Mouse (Mus musculus): Measurements from ENCODE around the gene Ak6. TPM values are rescaled to one million over a fixed set of nuclear protein-coding genes. Genes with fewer than 3 reads are reported as not detected.

The Ak6 gene
- polyA plus RNA-seq, 1 experiment, result 203 TPM

DNA sequence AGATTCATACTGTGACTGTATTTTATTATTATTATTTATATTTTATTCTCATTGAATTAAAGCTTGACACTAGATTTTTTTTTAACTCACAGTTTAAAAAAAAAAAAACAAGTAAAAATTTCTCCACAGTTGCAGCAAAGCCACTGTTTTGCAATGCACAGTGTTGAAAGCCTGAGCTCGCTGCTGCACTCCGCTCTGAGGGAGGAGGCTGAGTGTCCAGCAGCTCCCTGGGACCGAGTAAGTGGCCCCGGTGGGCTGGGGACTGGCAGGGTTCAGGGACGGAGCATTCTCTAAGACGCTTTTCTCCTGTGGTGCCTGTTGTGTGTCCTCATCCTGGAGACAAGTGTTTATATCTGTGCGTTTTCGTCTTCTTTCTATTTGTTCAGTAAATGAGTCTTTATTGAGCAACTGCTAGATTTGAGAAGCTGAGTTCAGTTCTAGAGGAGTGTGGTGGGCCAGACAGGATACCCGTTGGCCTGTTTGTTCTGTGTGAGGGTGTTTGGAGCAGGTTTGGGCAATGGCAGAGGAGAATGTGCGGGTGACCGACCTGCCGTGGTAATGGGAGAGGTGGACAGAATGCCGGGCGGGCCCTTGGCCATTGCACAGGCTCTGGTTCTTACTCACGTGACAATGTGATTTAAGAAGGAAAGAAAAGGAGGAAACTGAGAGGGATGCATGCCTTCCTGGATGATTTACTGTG lies 25.3 kb downstream of the Ak6 start:
- Histone ChIP-seq H3K27me3 (ENCODE audit: control insufficient read depth, insufficient read depth, low read length, poor library complexity, severe bottlenecking) (no peaks in the 10 kb centered on the region), H3K9me3 (replicated peaks; ENCODE audit: control insufficient read depth, insufficient read depth, low read length, poor library complexity, severe bottlenecking) (no peaks in the 10 kb centered on the region), H3K27ac (ENCODE audit: insufficient read depth, low read length) (no peak overlapping the region), H3K36me3 (ENCODE audit: control insufficient read depth, insufficient read depth, low read length, poor library complexity, severe bottlenecking) (no peaks in the 10 kb centered on the region), H3K4me1 (ENCODE audit: control insufficient read depth, insufficient read depth, low read length) (no peaks in the 10 kb centered on the region), H3K4me3 (ENCODE audit: low read depth, low read length) (no peak overlapping the region), H3K9ac (ENCODE audit: low read depth, poor library complexity, severe bottlenecking) (no peak overlapping the region)
- TF ChIP-seq CTCF (IDR thresholded peaks at IDR 0.05; ENCODE audit: low read depth, low read length) (no peak), POLR2A (IDR thresholded peaks at IDR 0.05; ENCODE audit: insufficient read depth, low read length) (no peak), EP300 (IDR thresholded peaks at IDR 0.05; ENCODE audit: insufficient read depth, low read depth, low read length) (no peak)

DNA sequence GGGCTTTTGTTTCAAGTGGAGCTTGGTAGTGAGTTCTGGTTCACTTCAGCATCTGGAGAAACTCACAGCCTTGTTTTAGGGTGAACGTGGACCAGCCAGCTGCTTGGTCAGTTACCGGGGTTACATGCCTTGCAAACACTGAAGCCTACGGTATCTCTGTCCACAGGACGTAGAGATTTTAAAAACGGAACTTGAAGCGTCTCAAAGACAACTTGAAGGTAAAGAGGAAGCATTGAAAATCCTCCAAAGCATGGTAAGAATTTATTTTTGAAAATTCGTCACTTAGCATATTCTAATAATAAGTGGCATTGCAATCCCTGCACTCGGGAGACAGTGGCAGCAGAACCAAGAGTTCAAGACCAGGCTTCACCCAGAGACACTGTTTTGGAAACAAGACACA lies 30.8 kb downstream of the Ak6 start:
- no peak overlapping the region for H3K4me3 ChIP-seq (ENCODE audit: low read depth, low read length)
- no peaks in the 10 kb centered on the region for H3K4me1 ChIP-seq (ENCODE audit: control insufficient read depth, insufficient read depth, low read length)
- H3K27ac ChIP-seq (ENCODE audit: insufficient read depth, low read length), result no peak overlapping the region
- H3K36me3 ChIP-seq (ENCODE audit: control insufficient read depth, insufficient read depth, low read length, poor library complexity, severe bottlenecking), result no peaks in the 10 kb centered on the region
- H3K9me3 ChIP-seq (replicated peaks; ENCODE audit: control insufficient read depth, insufficient read depth, low read length, poor library complexity, severe bottlenecking), result no peaks in the 10 kb centered on the region
- no peak for TF ChIP-seq CTCF (IDR thresholded peaks at IDR 0.05; ENCODE audit: low read depth, low read length)
- no peak for TF ChIP-seq POLR2A (IDR thresholded peaks at IDR 0.05; ENCODE audit: insufficient read depth, low read length)
- no peak for TF ChIP-seq EP300 (IDR thresholded peaks at IDR 0.05; ENCODE audit: insufficient read depth, low read depth, low read length)
- H3K27me3 ChIP-seq (ENCODE audit: control insufficient read depth, insufficient read depth, low read length, poor library complexity, severe bottlenecking), result no peaks in the 10 kb centered on the region
- no peak overlapping the region for H3K9ac ChIP-seq (ENCODE audit: low read depth, poor library complexity, severe bottlenecking)

DNA sequence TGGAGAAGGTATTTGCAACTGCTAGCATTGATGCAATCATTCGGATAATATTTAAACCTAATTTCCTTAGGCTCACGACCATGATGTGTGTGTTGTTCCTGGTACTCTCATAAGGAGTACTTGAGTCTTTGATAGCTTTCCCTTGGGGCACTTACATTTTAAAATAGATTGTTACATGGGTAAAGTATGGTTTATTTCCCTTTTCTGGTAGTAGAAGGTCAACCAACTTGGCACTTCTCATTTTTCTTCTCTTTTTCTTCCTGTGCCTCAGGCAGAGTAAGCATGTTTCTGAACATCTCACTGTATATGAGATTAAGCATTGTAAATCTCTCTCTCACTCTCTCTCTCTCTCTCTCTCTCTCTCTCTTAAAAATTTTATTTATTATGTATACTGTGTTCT lies 32.1 kb downstream of the Ak6 start:
- H3K36me3 ChIP-seq (ENCODE audit: control insufficient read depth, insufficient read depth, low read length, poor library complexity, severe bottlenecking), result no peaks in the 10 kb centered on the region
- H3K9me3 ChIP-seq (replicated peaks; ENCODE audit: control insufficient read depth, insufficient read depth, low read length, poor library complexity, severe bottlenecking), result no peaks in the 10 kb centered on the region
- H3K4me3 ChIP-seq (ENCODE audit: low read depth, low read length), result no peak overlapping the region
- TF ChIP-seq CTCF (IDR thresholded peaks at IDR 0.05; ENCODE audit: low read depth, low read length) (no peak), POLR2A (IDR thresholded peaks at IDR 0.05; ENCODE audit: insufficient read depth, low read length) (no peak), EP300 (IDR thresholded peaks at IDR 0.05; ENCODE audit: insufficient read depth, low read depth, low read length) (no peak)
- no peaks in the 10 kb centered on the region for H3K4me1 ChIP-seq (ENCODE audit: control insufficient read depth, insufficient read depth, low read length)
- no peak overlapping the region for H3K27ac ChIP-seq (ENCODE audit: insufficient read depth, low read length)
- H3K9ac ChIP-seq (ENCODE audit: low read depth, poor library complexity, severe bottlenecking), result no peak overlapping the region
- H3K27me3 ChIP-seq (ENCODE audit: control insufficient read depth, insufficient read depth, low read length, poor library complexity, severe bottlenecking), result no peaks in the 10 kb centered on the region

DNA sequence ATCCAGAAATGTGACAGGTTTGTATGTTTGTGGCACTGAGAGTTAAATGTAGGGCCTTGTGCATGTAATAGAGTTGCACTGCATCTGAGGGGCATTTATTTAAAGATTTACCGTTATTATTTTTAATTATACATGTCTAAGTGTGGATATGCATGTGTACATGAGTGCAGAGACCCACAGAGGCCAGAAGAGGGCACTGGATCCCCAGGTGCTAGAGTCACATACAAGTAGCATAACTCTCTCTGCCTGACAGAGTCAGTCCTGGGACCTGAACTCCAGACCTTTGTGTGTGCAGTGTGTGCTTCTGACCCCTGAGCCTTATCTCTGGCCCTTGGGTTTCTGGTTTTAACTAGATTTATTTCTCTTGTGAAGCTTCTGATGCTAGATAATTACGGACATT lies 33.6 kb downstream of the Ak6 start:
- H3K9ac ChIP-seq (ENCODE audit: low read depth, poor library complexity, severe bottlenecking), result no peak overlapping the region
- H3K27ac ChIP-seq (ENCODE audit: insufficient read depth, low read length), result no peak overlapping the region
- no peaks in the 10 kb centered on the region for H3K4me1 ChIP-seq (ENCODE audit: control insufficient read depth, insufficient read depth, low read length)
- H3K9me3 ChIP-seq (replicated peaks; ENCODE audit: control insufficient read depth, insufficient read depth, low read length, poor library complexity, severe bottlenecking), result no peaks in the 10 kb centered on the region
- H3K36me3 ChIP-seq (ENCODE audit: control insufficient read depth, insufficient read depth, low read length, poor library complexity, severe bottlenecking), result no peaks in the 10 kb centered on the region
- H3K4me3 ChIP-seq (ENCODE audit: low read depth, low read length), result no peak overlapping the region
- H3K27me3 ChIP-seq (ENCODE audit: control insufficient read depth, insufficient read depth, low read length, poor library complexity, severe bottlenecking), result no peaks in the 10 kb centered on the region
- TF ChIP-seq EP300 (IDR thresholded peaks at IDR 0.05; ENCODE audit: insufficient read depth, low read depth, low read length), result no peak
- TF ChIP-seq POLR2A (IDR thresholded peaks at IDR 0.05; ENCODE audit: insufficient read depth, low read length), result no peak
- TF ChIP-seq CTCF (IDR thresholded peaks at IDR 0.05; ENCODE audit: low read depth, low read length), result peak; percentile 69

DNA sequence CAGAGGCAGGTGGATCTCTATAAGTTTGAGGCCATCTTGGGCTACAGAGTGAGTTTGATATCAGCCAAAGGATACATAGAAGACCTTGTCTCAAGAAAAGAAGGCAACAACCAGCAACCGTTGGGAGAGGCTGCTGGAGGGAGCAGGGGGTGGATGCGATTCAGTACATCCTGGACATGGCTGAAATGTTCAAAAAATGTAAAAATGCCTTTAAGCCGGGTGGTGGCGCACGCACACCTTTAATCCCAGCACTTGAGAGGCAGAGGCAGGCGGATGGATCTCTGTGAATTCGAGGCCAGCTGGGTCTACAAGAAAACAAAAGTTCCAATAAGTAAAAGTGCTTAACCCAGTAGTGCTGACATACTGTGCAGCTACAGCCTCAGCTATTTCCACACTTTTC lies 36.7 kb downstream of the Ak6 start:
- no peak overlapping the region for H3K9ac ChIP-seq (ENCODE audit: low read depth, poor library complexity, severe bottlenecking)
- TF ChIP-seq CTCF (IDR thresholded peaks at IDR 0.05; ENCODE audit: low read depth, low read length), result peak; percentile 57
- TF ChIP-seq EP300 (IDR thresholded peaks at IDR 0.05; ENCODE audit: insufficient read depth, low read depth, low read length), result no peak
- TF ChIP-seq POLR2A (IDR thresholded peaks at IDR 0.05; ENCODE audit: insufficient read depth, low read length), result no peak
- no peaks in the 10 kb centered on the region for H3K36me3 ChIP-seq (ENCODE audit: control insufficient read depth, insufficient read depth, low read length, poor library complexity, severe bottlenecking)
- H3K27ac ChIP-seq (ENCODE audit: insufficient read depth, low read length), result no peak overlapping the region
- no peak overlapping the region for H3K4me3 ChIP-seq (ENCODE audit: low read depth, low read length)
- H3K27me3 ChIP-seq (ENCODE audit: control insufficient read depth, insufficient read depth, low read length, poor library complexity, severe bottlenecking), result no peaks in the 10 kb centered on the region
- no peaks in the 10 kb centered on the region for H3K4me1 ChIP-seq (ENCODE audit: control insufficient read depth, insufficient read depth, low read length)
- H3K9me3 ChIP-seq (replicated peaks; ENCODE audit: control insufficient read depth, insufficient read depth, low read length, poor library complexity, severe bottlenecking), result no peaks in the 10 kb centered on the region

DNA sequence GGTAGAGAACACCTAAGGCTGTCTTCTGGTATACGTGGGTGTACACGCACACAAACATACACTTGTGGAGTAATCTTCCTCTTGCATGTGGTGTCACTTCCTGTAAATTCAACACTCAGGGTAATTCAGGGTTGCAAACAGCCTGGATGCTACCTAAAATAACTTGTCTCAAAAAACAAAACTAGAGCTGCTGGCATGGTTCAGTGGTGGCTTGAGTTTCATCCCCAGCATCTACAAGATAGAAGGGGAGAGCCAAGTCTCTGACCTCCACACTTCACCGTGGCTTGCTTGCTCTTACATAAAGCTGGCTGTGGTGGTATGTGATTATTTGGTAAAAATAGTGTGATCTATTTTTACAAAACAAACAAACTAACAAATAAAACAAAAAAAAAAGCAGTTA lies 46.8 kb downstream of the Ak6 start:
- Histone ChIP-seq H3K9ac (ENCODE audit: low read depth, poor library complexity, severe bottlenecking) (no peak overlapping the region), H3K36me3 (ENCODE audit: control insufficient read depth, insufficient read depth, low read length, poor library complexity, severe bottlenecking) (peaks cover 21% of the 10 kb centered on the region), H3K4me3 (ENCODE audit: low read depth, low read length) (no peak overlapping the region), H3K4me1 (ENCODE audit: control insufficient read depth, insufficient read depth, low read length) (no peaks in the 10 kb centered on the region), H3K9me3 (replicated peaks; ENCODE audit: control insufficient read depth, insufficient read depth, low read length, poor library complexity, severe bottlenecking) (no peaks in the 10 kb centered on the region), H3K27ac (ENCODE audit: insufficient read depth, low read length) (no peak overlapping the region), H3K27me3 (ENCODE audit: control insufficient read depth, insufficient read depth, low read length, poor library complexity, severe bottlenecking) (no peaks in the 10 kb centered on the region)
- TF ChIP-seq EP300 (IDR thresholded peaks at IDR 0.05; ENCODE audit: insufficient read depth, low read depth, low read length), result no peak
- no peak for TF ChIP-seq CTCF (IDR thresholded peaks at IDR 0.05; ENCODE audit: low read depth, low read length)
- no peak for TF ChIP-seq POLR2A (IDR thresholded peaks at IDR 0.05; ENCODE audit: insufficient read depth, low read length)
